Mouse (Mus musculus): ENCODE data around the gene Gm14288. TPM values are rescaled to one million over a fixed set of nuclear protein-coding genes. Genes with fewer than 3 reads are reported as not detected.

Gene Gm14288
- polyA plus RNA-seq (2012; ENCODE audit: low replicate concordance): not detected in 2 replicates

DNA sequence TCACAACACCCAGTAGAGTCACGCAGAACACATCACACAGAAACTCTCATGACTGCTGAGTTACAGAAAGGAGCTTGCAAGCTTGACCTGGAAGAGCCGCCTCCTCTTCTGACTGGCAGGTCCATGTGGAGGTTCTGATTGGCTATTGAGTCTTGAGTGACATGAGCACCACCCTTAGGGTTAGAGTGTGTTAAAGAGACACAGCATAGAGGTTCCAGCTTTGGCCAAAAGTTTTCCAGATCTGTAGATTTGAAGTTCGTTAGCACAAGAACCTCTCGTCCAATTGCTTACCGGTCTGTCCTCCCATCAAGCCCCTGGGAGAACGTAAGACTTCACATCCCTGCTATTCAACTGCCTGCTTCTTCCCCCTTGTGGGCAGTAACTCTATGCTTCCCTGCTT lies at the start of gene Gm14288:
Gene Gm14288 (minus strand): TSS at position 101 of the 400 bp plus-strand sequence.

DNA sequence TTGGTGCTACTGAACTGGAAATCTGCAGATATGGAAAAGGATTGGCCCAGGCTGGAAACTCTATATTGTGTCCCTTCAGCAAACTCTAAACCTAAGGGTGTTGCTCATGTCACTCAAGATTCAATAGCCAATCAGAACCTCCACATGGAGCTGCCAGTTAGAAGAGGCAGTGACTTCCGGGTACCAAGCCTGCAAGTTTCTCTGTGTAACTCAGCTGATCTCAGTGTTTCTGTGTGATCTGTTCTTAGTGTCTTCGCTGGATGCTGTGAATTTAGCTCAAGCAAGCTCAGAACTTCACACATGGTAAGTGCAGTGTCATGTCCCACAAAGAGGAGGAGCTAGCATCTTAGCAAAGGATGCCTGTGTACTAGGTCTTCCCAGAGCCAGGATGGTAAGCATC lies 59.7 kb downstream of the Gm14288 start, which contains the start of gene Gm2007:
Gene Gm2007 (plus strand): TSS at position 301 of the 400 bp plus-strand sequence.

Other genes starting within 250 kb of the Gm14288 start
- not detected in 2 replicates for gene Gm11007, start 157.1 kb downstream of the Gm14288 start, polyA plus RNA-seq (2012; ENCODE audit: low replicate concordance)
- gene Zfp969, start 97.4 kb downstream of the Gm14288 start, polyA plus RNA-seq (2012; ENCODE audit: low replicate concordance): 0.13 and 0.30 TPM in 2 replicates
- gene Gm2007, start 59.6 kb downstream of the Gm14288 start, polyA plus RNA-seq (2012; ENCODE audit: low replicate concordance): not detected in 2 replicates
- 0.09 TPM in 1 of 2 replicates, not detected in the other for gene Gm6710, start 68.1 kb upstream of the Gm14288 start, polyA plus RNA-seq (2012; ENCODE audit: low replicate concordance)
- gene Zfp966, start 130.0 kb upstream of the Gm14288 start, polyA plus RNA-seq (2012; ENCODE audit: low replicate concordance): 0.64 TPM in 1 of 2 replicates, not detected in the other
- not detected in 2 replicates for gene Gm2026, start 164.2 kb upstream of the Gm14288 start, polyA plus RNA-seq (2012; ENCODE audit: low replicate concordance)

Data from hematopoietic multipotent progenitor cell, adult 10-12 weeks (in vitro differentiated cells).